Mouse (Mus musculus) hindbrain, embryonic 11.5 days (tissue): ENCODE measurements around the gene Zfp36l1. TPM values are rescaled to one million over a fixed set of nuclear protein-coding genes. Genes with fewer than 3 reads are reported as not detected.

Experiments used
- ATAC-seq: fragments of 200-750 bp; cut with Nextera tagmentation; 2 replicates; pipeline ENCODE4 v1.8.0; 2017; ENCODE audit warnings: mild to moderate bottlenecking, moderate TSS enrichment, moderate library complexity; ENCODE audit not compliant: low FRiP score
- DNase-seq: peaks from one replicate; pipeline ENCODE4 v3.0.0-alpha.2; 2015; ENCODE audit warnings: low spot score
- H3K27ac ChIP-seq: fragments of 300-500 bp; sonication (generic); 2 replicates; pipeline ENCODE4 v1.5.1; 2014; ENCODE audit warnings: mild to moderate bottlenecking, low read depth, low read length
- H3K27me3 ChIP-seq: fragments of 300-500 bp; sonication (generic); 2 replicates; pipeline ENCODE4 v1.6.1; 2014; ENCODE audit warnings: mild to moderate bottlenecking, low read length, moderate library complexity, mixed read lengths; ENCODE audit not compliant: control insufficient read depth, insufficient read depth
- H3K36me3 ChIP-seq: fragments of 300-500 bp; sonication (generic); 2 replicates; pipeline ENCODE4 v1.6.1; 2014; ENCODE audit warnings: mild to moderate bottlenecking, low read length, moderate library complexity, mixed read lengths; ENCODE audit not compliant: control insufficient read depth, insufficient read depth
- H3K4me1 ChIP-seq: fragments of 300-500 bp; sonication (generic); replicated peaks from 2 replicates; pipeline ENCODE4 v1.6.1; 2014; ENCODE audit warnings: low read length, mixed read lengths; ENCODE audit not compliant: control insufficient read depth, insufficient read depth
- H3K4me2 ChIP-seq: fragments of 300-500 bp; sonication (generic); replicated peaks from 2 replicates; pipeline ENCODE4 v1.6.1; 2014; ENCODE audit warnings: mild to moderate bottlenecking, low read depth, low read length
- H3K4me3 ChIP-seq: fragments of 300-500 bp; sonication (generic); 2 replicates; pipeline ENCODE4 v1.5.1; 2014; ENCODE audit warnings: low read depth, low read length
- H3K9ac ChIP-seq: fragments of 300-500 bp; sonication (generic); 2 replicates; pipeline ENCODE4 v1.6.1; 2014; ENCODE audit warnings: low read depth, low read length
- H3K9me3 ChIP-seq: fragments of 300-500 bp; sonication (generic); 2 replicates; pipeline ENCODE4 v1.6.1; 2016; ENCODE audit warnings: low read length; ENCODE audit not compliant: control insufficient read depth
- WGBS: fragments of 180-500 bp; shearing (Covaris S2); extraction: QIAGEN DNeasy Blood & Tissue Kit; methylation state at CpG from one replicate; pipeline ENCODE4 v1.1.7; 2014; 5-methylcytosine and 5-hydroxymethylcytosine counted together
- polyA plus RNA-seq: library from polyadenylated mRNA; unstranded; fragments of >200 nt; fragmentation: Nextera tagmentation; extraction: Ambion mirVana; gene quantifications from 2 replicates; pipeline ENCODE4 v1.2.1, GENCODE M21; 2014

Zfp36l1 gene
- polyA plus RNA-seq, 1 experiment from 2014 or later: 127 TPM

DNA sequence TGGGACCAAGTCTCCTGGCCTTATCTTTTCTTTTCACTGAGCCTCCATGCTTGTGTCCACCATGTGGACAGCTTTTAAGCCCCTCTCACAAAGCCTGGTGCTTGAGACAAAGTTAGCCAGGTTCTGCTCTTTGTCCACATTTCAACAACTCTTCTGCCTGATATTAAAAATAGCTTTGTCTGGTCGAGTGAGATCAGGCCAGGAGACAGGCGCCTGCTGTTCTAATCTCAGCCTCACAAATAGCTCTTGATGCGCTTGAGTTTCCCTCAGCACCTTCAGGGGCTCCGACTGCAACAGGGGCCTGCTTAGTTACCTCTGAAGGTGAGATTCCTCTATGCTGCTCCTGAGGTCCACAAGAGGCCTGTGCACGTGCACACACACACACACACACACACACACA lies 51.0 kb downstream of the Zfp36l1 start:
- 11% methylated on average over 5 of the region's 5 CpGs for WGBS
- DNase-seq (no peak), ATAC-seq (no peak)
- Histone ChIP-seq H3K9me3 (no peaks in the 10 kb centered on the region), H3K9ac (peak overlapping the region; percentile 28; the same call in 1 of the 2 replicates), H3K27ac (peak overlapping the region; percentile 87), H3K4me3 (no peak overlapping the region), H3K4me2 (no peak overlapping the region; the same call in 1 of the 2 replicates), H3K4me1 (peaks cover 18% of the 10 kb centered on the region), H3K27me3 (no peaks in the 10 kb centered on the region), H3K36me3 (no peaks in the 10 kb centered on the region)

DNA sequence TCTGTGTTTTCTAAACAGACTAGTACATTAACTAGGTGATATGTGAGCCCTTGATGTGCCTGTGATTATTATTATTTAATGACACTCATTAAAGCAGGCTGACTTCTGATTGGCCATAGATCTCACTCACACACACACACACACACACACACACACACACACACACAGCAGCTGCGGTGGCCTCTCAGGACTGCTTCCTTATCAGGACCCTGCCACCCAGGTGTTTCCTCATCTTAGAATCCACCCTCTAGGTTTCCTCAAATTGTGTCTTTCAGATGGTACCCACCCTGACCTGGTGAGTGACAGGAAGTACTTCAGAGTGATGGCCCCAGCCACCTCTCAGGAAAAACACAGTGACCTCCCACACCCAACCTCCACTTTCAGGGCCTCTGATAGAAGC lies 52.0 kb downstream of the Zfp36l1 start:
- Histone ChIP-seq H3K4me2 (no peak overlapping the region), H3K36me3 (no peaks in the 10 kb centered on the region), H3K4me1 (peaks cover 18% of the 10 kb centered on the region), H3K27ac (peak overlapping the region; percentile 53; the same call in 1 of the 2 replicates), H3K9ac (no peak overlapping the region), H3K9me3 (no peaks in the 10 kb centered on the region), H3K27me3 (no peaks in the 10 kb centered on the region), H3K4me3 (no peak overlapping the region)
- ATAC-seq: no peak
- DNase-seq: no peak
- 65% methylated on average over 1 of the region's 1 CpGs for WGBS

DNA sequence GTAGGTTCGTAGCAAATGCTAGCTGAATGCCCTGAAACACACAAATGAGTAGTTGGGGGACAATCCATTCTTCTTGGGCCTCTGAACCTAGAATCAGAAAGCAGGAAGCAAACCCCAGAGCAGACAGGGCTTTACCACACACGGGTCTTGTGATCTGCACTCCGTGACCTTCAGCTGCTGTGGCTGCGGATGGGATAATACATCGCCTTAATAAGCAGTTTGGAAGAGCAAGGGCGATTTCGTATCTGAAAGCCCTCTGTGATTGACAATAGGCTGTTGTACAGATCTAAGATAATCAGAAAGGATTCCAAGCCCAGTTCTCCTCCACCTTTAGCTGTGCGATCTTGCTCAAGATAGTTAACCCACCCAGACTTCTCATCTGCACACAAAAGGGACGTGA lies 52.5 kb downstream of the Zfp36l1 start:
- ATAC-seq (no peak), DNase-seq (peak; percentile 32)
- H3K9ac ChIP-seq: no peak overlapping the region
- H3K27me3 ChIP-seq: no peaks in the 10 kb centered on the region
- H3K36me3 ChIP-seq: no peaks in the 10 kb centered on the region
- H3K4me3 ChIP-seq: no peak overlapping the region
- peak overlapping the region; percentile 53 for H3K27ac ChIP-seq
- H3K9me3 ChIP-seq: no peaks in the 10 kb centered on the region
- H3K4me1 ChIP-seq: peaks cover 18% of the 10 kb centered on the region
- WGBS: 34% methylated on average over 9 of the region's 9 CpGs
- no peak overlapping the region for H3K4me2 ChIP-seq

DNA sequence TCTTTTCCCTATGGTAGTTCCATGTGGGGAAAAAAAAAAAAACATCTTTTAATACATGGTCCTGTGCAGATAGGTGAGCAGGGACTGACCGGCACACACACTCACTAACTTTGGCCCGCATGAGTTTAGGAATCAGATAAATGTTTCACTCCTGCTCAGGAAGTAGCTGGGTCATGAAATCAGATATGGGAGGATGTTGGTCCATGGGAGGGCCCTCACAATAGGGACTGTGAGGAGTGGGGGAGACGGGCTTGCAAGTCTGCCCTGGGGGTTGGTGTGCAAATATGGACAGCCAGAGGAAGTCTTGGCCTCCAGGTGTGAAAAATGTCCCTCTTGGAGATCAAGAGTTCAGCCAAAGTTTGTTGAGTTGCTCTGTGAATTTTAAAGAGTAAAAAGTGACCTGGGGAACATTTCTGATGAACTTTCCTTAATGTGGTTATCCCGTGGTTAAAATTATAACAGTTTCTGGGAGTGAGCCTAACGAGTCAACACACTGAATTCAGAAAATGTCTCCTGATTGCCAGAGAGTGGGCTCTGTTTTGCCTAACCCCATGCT lies 53.0 kb downstream of the Zfp36l1 start:
- H3K4me2 ChIP-seq: no peak overlapping the region
- no peaks in the 10 kb centered on the region for H3K27me3 ChIP-seq
- H3K9me3 ChIP-seq: no peaks in the 10 kb centered on the region
- no peak overlapping the region for H3K4me3 ChIP-seq
- peaks cover 18% of the 10 kb centered on the region for H3K4me1 ChIP-seq
- no peaks in the 10 kb centered on the region for H3K36me3 ChIP-seq
- DNase-seq: no peak
- WGBS: 65% methylated on average over 5 of the region's 5 CpGs
- H3K27ac ChIP-seq: peak overlapping the region; percentile 53; the same call in 1 of the 2 replicates
- no peak for ATAC-seq
- H3K9ac ChIP-seq: no peak overlapping the region

Other genes with a start within 250 kb of the Zfp36l1 start
- 19.1 and 23.4 TPM in 2 replicates for gene Actn1, start 147.4 kb upstream of the Zfp36l1 start, polyA plus RNA-seq